Mouse (Mus musculus) limb, embryonic 10.5 days (tissue): ENCODE data around the gene Nfix. TPM values are rescaled to one million over a fixed set of nuclear protein-coding genes. Genes with fewer than 3 reads are reported as not detected.

Experiments used
- DNase-seq: peaks from one replicate; pipeline ENCODE4 v3.0.0-alpha.2; 2017; ENCODE audit warnings: low spot score
- H3K27ac ChIP-seq: fragments of 300-500 bp; sonication (generic); 2 replicates; pipeline ENCODE4 v1.5.1; 2016; ENCODE audit warnings: mild to moderate bottlenecking
- H3K27me3 ChIP-seq: fragments of 300-500 bp; sonication (generic); 2 replicates; pipeline ENCODE4 v1.6.1; 2016; ENCODE audit warnings: low read depth, mild to moderate bottlenecking; ENCODE audit not compliant: poor library complexity, severe bottlenecking
- H3K36me3 ChIP-seq: fragments of 300-500 bp; sonication (generic); 2 replicates; pipeline ENCODE4 v1.6.1; 2016; ENCODE audit warnings: mild to moderate bottlenecking, moderate library complexity
- H3K4me1 ChIP-seq: fragments of 300-500 bp; sonication (generic); 2 replicates; pipeline ENCODE4 v1.6.1; 2016
- H3K4me3 ChIP-seq: fragments of 300-500 bp; sonication (generic); 2 replicates; pipeline ENCODE4 v1.5.1; 2016; ENCODE audit warnings: mild to moderate bottlenecking, moderate library complexity
- H3K9me3 ChIP-seq: fragments of 300-500 bp; sonication (generic); replicated peaks from 2 replicates; pipeline ENCODE4 v1.6.1; 2016; ENCODE audit warnings: mild to moderate bottlenecking
- WGBS: fragments of 180-500 bp; shearing (Covaris S2); methylation state at CpG from one replicate; pipeline ENCODE4 v1.1.7; 2016; 5-methylcytosine and 5-hydroxymethylcytosine counted together
- polyA plus RNA-seq: library from polyadenylated mRNA; unstranded; fragments of >200 nt; fragmentation: Nextera tagmentation; extraction: Ambion mirVana; gene quantifications from 2 replicates; pipeline ENCODE4 v1.2.1, GENCODE M21; 2016

The Nfix gene
- polyA plus RNA-seq, 1 experiment from 2014 or later = 2.1 TPM

DNA sequence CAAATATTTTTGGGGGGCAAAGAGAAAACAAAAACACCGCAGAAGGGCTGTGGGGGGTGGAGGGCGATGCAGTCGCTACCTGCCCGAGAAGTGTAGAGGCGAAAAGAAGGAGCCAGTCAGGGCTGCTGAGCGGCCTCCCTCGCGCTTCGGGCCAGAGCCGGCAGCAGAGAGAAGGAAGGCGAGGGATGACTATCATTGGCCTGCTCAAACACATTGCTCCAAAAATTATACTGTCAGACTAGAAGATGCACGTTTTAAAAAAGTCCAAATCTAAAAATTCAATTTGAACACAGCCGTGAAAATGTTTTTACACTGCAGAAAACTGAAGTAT lies 20.0 kb downstream of the Nfix start:
- WGBS = under 1% methylated on average over 13 of the region's 13 CpGs
- H3K4me3 ChIP-seq = no peak overlapping the region
- H3K27me3 ChIP-seq = peaks cover 100% of the 10 kb centered on the region
- no peaks in the 10 kb centered on the region for H3K36me3 ChIP-seq
- H3K9me3 ChIP-seq = no peaks in the 10 kb centered on the region
- H3K27ac ChIP-seq = no peak overlapping the region
- DNase-seq = no peak
- peaks cover 49% of the 10 kb centered on the region for H3K4me1 ChIP-seq

DNA sequence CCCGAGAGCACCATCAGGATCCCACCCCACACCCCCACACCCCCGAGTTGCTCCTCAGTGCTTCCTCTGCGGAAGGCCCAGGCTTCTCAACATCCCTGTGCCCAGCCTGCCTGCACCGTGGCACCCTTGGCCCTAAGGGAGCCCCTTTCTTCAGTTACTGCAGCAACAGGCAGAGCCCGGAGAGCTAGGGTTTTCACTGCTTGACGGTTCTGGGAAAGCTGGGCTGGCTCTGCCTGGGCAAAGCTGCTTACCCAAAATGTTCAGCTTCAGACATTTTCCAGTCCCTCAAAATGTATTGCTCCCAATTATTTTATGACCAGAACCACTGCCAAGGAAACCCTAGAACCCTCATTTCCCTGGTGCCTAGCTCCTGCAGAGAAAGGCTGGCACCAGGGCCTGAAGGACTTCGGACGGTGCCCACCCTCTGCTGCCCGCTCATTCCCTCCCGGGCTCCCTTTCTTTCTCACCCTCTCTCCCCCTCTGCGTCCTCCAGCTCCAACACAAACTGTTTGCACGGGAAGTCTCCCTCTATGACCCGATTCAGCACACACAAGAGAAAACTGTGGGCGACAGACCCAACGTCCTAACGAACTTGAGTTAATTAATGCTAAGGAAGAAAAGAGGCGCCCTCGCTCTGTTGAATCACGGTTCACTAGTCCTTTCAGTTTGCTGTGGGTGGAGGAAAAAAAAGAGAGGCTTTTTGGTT lies 20.5 kb downstream of the Nfix start:
- H3K9me3 ChIP-seq = no peaks in the 10 kb centered on the region
- H3K4me3 ChIP-seq = no peak overlapping the region
- no peak for DNase-seq
- H3K27me3 ChIP-seq = peaks cover 100% of the 10 kb centered on the region
- H3K27ac ChIP-seq = no peak overlapping the region; the same call in 1 of the 2 replicates
- WGBS = under 1% methylated on average over 19 of the region's 19 CpGs
- no peaks in the 10 kb centered on the region for H3K36me3 ChIP-seq
- peaks cover 49% of the 10 kb centered on the region for H3K4me1 ChIP-seq

DNA sequence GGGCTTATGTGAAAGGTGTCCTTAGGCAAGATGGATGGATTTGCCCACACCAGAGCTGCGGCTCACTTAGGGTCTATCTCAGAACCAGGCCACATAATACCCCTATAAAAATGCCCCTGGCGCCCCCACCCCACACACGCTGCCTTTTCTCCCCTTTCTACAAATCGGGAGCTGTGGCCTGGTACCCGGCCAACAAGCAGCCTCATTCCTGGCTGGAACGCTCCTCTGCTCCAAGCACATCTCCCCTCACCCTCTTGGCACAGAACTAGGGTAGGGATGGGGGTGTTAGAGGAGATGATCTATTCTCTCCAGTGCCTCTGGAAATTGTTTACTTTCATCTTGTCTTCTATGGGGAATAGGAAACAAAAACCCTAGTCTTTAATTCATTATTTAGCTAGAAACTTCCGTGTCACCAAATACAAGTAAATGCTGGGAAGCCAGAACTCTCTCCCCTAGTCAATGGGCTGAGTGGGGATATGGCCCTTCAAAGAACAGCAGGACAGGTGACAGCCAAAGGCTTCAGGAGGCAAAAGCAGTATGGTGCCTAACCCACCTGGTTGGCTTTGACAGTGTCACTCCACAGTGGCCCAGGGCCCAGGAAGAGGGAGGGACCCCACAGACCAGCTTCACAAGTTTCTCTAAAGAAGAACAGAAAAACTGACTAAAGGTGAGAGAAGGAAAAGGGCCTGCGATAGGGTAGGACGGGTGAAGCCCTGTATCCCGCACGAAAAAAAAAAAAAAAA lies 21.3 kb downstream of the Nfix start:
- Histone ChIP-seq H3K27me3 (peaks cover 100% of the 10 kb centered on the region), H3K4me3 (no peak overlapping the region), H3K36me3 (no peaks in the 10 kb centered on the region), H3K27ac (no peak overlapping the region), H3K9me3 (no peaks in the 10 kb centered on the region), H3K4me1 (peaks cover 50% of the 10 kb centered on the region)
- under 1% methylated on average over 11 of the region's 11 CpGs for WGBS
- no peak for DNase-seq

DNA sequence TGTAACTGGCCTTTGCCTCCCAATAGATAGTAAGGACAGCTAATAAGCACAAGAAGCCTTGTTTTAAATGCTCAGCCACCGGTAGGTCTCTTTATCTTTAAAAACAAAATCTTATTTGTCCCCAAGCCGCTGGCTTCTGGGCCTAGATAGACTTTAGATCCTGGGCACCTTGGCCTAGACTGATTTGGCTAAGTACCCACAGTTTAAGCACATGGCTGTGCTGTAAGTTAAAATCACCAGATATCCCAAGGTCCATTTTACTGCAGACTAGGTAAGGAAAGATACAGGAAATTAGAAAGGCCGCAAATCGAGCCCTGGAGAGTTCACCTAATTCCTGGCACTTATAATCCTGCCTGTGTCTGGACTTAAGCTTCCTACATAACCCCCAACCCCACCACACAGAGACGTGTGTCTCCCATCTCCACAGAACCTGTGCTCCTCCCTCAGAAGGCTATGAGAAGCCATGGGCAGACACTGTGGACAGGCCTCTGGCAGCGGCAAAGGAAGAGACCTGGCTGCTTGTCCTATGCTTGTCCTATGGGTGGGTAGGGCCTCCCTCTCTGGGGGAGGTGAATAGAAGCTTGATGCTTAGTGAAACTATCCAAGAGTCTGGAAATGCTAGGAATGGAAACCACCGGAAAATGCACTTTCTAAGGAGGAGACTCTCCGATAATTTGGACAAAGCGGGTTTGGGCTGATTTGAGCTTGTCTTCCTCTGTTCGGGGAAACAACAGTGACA lies 22.1 kb downstream of the Nfix start:
- 3% methylated on average over 10 of the region's 10 CpGs for WGBS
- Histone ChIP-seq H3K9me3 (no peaks in the 10 kb centered on the region), H3K4me3 (no peak overlapping the region), H3K27ac (no peak overlapping the region), H3K4me1 (peaks cover 57% of the 10 kb centered on the region), H3K36me3 (no peaks in the 10 kb centered on the region), H3K27me3 (peaks cover 100% of the 10 kb centered on the region)
- no peak for DNase-seq

DNA sequence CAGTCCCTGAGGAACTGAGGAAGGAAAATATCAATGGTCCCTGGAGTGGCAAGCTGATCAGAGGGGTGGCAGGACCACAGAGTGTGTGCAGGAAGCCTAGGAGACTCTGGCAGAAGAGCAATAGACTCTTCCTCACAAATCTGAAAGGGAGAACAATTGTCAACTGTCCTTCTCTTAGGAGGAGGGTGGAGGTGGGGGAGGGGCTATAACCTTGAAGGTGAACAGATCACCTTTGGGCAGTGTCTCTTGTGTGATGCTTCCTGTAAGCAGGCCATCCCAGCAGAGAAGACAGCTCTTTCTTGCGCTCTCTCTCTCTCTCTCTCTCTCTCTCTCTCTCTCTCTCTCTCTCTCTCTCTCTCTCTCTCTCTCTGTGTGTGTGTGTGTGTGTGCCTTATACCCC lies 23.6 kb downstream of the Nfix start:
- no peak for DNase-seq
- no peaks in the 10 kb centered on the region for H3K36me3 ChIP-seq
- H3K27ac ChIP-seq = no peak overlapping the region
- peaks cover 60% of the 10 kb centered on the region for H3K4me1 ChIP-seq
- no peaks in the 10 kb centered on the region for H3K9me3 ChIP-seq
- 11% methylated on average over 1 of the region's 1 CpGs for WGBS
- H3K27me3 ChIP-seq = peaks cover 100% of the 10 kb centered on the region
- H3K4me3 ChIP-seq = no peak overlapping the region

DNA sequence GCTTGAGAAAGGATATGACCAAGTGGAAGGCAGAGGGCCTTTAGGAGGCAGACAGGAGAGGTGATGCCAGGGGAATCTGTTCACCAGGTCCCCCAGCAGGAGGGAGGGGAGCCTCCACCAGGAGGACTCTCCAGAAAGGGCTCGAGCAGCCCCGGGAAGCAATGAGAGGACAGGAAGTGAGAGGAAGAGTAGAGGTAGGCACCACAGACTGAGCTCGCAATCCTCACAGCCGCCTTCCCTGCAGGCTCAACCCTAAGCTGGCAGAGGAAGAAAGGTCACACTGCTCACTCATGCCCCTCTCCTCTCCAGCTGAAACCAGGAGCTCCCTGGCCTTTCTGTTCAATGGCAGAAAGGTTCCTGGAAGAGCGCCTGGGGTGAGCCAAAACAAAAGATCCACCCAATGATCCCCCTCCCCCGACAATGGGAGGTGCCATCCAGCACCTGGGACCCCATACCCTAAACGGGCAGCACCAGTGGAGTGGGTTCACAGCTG lies 24.5 kb downstream of the Nfix start:
- no peaks in the 10 kb centered on the region for H3K9me3 ChIP-seq
- no peak overlapping the region for H3K4me3 ChIP-seq
- H3K4me1 ChIP-seq = peaks cover 62% of the 10 kb centered on the region
- H3K27me3 ChIP-seq = peaks cover 100% of the 10 kb centered on the region
- DNase-seq = peak; percentile 54
- WGBS = 2% methylated on average over 7 of the region's 7 CpGs
- H3K36me3 ChIP-seq = no peaks in the 10 kb centered on the region
- H3K27ac ChIP-seq = no peak overlapping the region

DNA sequence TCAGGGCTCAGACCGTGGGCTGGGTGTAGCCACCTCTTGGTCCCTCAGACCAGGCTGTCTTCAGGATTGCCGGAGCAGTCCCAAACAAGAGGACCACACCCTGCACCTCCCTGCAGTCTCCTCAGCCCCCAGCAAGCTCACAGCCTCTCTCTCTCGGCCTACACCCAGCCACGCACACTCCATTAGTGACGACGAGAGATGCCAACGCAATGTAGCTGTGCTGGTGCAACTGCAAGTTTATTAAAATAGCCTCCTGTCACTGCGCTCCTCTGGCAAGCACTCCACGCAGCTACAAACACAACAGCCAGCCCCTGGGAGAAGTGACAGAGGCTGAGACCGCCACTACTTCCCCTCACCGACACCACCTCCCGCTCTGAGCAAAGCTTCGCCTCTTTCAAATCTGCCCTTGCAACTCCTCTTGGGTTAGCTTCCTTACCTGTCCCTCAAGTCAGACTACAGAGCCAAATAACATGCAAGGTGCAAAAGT lies 25.0 kb downstream of the Nfix start:
- H3K4me3 ChIP-seq = no peak overlapping the region
- H3K9me3 ChIP-seq = no peaks in the 10 kb centered on the region
- under 1% methylated on average over 13 of the region's 13 CpGs for WGBS
- DNase-seq = no peak
- no peak overlapping the region for H3K27ac ChIP-seq
- H3K36me3 ChIP-seq = no peaks in the 10 kb centered on the region
- peaks cover 62% of the 10 kb centered on the region for H3K4me1 ChIP-seq
- peaks cover 100% of the 10 kb centered on the region for H3K27me3 ChIP-seq

DNA sequence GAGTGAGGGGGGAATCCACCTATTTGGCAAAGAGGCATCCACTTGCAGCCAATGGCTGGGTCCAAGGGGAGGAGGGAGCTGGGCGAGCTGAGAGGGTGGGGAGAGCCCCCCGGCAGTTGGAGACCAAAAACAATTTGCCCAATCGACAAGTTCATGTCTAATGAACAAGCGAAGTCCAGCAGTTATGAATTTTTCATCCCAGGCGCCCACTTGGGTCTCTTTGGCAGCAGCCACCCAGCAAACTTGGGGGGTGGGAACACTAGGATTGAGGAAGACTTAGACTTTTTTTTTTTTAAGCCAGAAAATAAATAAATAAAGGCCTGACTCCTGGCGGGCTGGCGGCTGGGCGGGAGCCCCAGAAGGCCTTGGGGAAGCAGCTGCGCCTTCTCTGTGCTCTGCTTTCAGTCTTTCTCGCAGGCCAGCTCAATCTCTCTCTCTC lies 25.7 kb downstream of the Nfix start:
- Histone ChIP-seq H3K4me1 (peaks cover 55% of the 10 kb centered on the region), H3K9me3 (no peaks in the 10 kb centered on the region), H3K4me3 (peak overlapping the region; percentile 41), H3K27ac (peak overlapping the region; percentile 51; the same call in 1 of the 2 replicates), H3K27me3 (peaks cover 100% of the 10 kb centered on the region), H3K36me3 (no peaks in the 10 kb centered on the region)
- no peak for DNase-seq
- WGBS = under 1% methylated on average over 10 of the region's 10 CpGs

DNA sequence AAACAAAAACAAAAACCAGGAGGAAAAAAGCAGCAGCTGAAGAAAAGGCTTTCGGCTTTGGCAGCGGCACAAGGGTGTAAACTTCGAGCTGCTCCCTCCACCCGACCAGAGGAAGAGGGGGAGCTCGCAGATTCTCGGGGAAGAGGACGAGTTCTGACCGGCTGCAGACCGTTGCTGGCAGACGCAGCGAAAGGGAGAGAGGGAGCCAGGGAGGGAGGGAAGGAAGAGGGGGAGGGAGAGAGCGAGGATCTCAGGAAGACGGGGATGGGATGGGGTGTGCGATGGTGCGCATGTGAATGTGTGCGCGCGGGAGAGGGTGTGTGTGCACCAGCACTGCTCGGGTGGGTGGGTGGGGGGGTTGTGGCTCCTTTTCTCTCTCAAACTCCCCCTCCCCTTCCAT lies 26.3 kb downstream of the Nfix start:
- Histone ChIP-seq H3K27ac (peak overlapping the region; percentile 51; the same call in 1 of the 2 replicates), H3K4me1 (peaks cover 53% of the 10 kb centered on the region)

DNA sequence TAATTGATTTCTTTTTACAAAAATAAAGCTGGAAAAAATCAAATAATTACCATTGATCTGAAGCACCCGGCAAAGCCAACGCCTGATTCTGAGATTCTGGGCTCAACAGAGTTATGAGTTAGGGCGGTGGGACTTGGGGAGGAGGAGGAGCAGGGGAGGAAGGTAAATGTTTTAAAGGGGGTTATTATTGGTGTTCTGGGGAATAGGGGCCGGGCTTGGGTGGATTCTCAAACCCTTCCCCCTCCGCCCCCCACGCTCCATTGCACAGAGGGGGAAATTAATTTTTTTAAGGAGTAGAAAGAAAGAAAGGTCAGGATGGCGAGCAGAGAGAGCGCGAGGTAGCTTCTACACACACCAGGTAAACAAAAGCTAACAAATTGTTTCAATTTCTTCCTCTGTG lies 26.8 kb downstream of the Nfix start:
- WGBS = 1% methylated on average over 9 of the region's 9 CpGs
- H3K4me1 ChIP-seq = peaks cover 53% of the 10 kb centered on the region
- peak overlapping the region; percentile 41; the same call in 1 of the 2 replicates for H3K4me3 ChIP-seq
- H3K9me3 ChIP-seq = no peaks in the 10 kb centered on the region
- H3K36me3 ChIP-seq = no peaks in the 10 kb centered on the region
- H3K27me3 ChIP-seq = peaks cover 100% of the 10 kb centered on the region
- no peak for DNase-seq
- H3K27ac ChIP-seq = no peak overlapping the region

More for the DNA sequence above, 26.3 kb downstream of the Nfix start:
- H3K4me3 ChIP-seq = peak overlapping the region; percentile 41
- no peaks in the 10 kb centered on the region for H3K36me3 ChIP-seq
- H3K9me3 ChIP-seq = no peaks in the 10 kb centered on the region
- peak; percentile 69 for DNase-seq
- WGBS = under 1% methylated on average over 19 of the region's 19 CpGs
- H3K27me3 ChIP-seq = peaks cover 100% of the 10 kb centered on the region

DNA sequence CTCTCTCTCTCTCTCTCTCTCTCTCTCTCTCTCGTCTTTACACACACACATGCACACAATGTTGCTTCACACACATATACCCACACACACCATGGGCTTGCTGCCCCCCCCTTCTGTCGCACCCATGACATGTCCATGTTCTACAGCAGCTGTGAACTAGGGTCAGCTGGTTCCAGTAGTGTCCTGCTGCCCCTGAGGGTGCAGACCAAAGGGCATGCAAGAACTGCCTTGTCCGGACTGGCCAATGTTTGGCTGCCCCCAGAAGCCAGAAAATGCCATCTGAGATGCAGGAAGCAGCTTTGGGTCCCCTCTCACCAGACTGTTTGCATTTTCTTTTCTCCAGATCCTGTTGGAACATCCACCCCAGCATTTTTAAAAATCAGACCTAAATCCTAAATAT lies 27.5 kb downstream of the Nfix start:
- H3K4me1 ChIP-seq = peaks cover 53% of the 10 kb centered on the region
- DNase-seq = no peak
- 1% methylated on average over 3 of the region's 3 CpGs for WGBS

DNA sequence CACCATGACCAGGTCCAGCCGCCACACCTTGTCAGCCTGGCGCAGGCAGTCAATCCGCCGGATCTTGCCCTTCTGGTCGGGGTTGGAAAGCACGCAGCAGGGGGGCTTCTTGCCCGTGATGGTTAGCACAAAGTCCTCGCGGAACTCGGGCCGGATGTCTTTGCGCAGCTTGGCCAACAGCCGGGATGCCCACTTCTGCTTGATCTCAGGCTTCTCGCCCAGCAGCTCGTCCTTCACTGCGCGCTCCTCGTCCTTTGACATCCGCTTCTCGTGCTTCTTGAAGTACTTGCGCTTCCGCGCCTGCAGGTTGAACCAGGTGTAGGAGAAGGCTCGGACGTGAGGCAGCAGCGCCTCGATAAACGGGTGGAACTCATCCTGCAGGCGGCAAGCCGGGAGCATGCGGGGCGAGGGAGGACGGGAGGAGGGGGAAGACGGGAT lies 28.2 kb downstream of the Nfix start:
- WGBS = under 1% methylated on average over 34 of the region's 34 CpGs
- Histone ChIP-seq H3K27me3 (peaks cover 100% of the 10 kb centered on the region), H3K27ac (no peak overlapping the region), H3K36me3 (no peaks in the 10 kb centered on the region), H3K4me1 (peaks cover 53% of the 10 kb centered on the region), H3K4me3 (peak overlapping the region; percentile 33), H3K9me3 (no peaks in the 10 kb centered on the region)
- peak; percentile 64 for DNase-seq

More for the DNA sequence above, 27.5 kb downstream of the Nfix start:
- no peak overlapping the region for H3K27ac ChIP-seq
- H3K9me3 ChIP-seq = no peaks in the 10 kb centered on the region
- H3K27me3 ChIP-seq = peaks cover 100% of the 10 kb centered on the region
- H3K4me3 ChIP-seq = no peak overlapping the region
- no peaks in the 10 kb centered on the region for H3K36me3 ChIP-seq
